Mouse (Mus musculus) embryonic facial prominence, embryonic 14.5 days (tissue): ENCODE data around the gene Ablim2. TPM values are rescaled to one million over a fixed set of nuclear protein-coding genes. Genes with fewer than 3 reads are reported as not detected.

ENCODE experiments used
- ATAC-seq: fragments of 200-750 bp; cut with Nextera tagmentation; 2 replicates; pipeline ENCODE4 v1.8.0; 2017; ENCODE audit warnings: low read depth, moderate number of reproducible peaks, moderate TSS enrichment
- DNase-seq: peaks from one replicate; pipeline ENCODE4 v3.0.0-alpha.2; 2015; ENCODE audit warnings: low spot score
- H3K27ac ChIP-seq: fragments of 300-500 bp; sonication (generic); replicated peaks from 2 replicates; pipeline ENCODE4 v1.5.1; 2014; ENCODE audit warnings: low read depth, mild to moderate bottlenecking, low read length, moderate library complexity
- H3K27me3 ChIP-seq: fragments of 300-500 bp; sonication (generic); replicated peaks from 2 replicates; pipeline ENCODE4 v1.6.1; 2014; ENCODE audit warnings: low read length; ENCODE audit not compliant: control insufficient read depth, insufficient read depth
- H3K36me3 ChIP-seq: fragments of 300-500 bp; sonication (generic); 2 replicates; pipeline ENCODE4 v1.6.1; 2014; ENCODE audit warnings: low read length, mixed read lengths; ENCODE audit not compliant: control insufficient read depth, insufficient read depth
- H3K4me1 ChIP-seq: fragments of 300-500 bp; sonication (generic); 2 replicates; pipeline ENCODE4 v1.6.1; 2014; ENCODE audit warnings: antibody characterized with exemption, low read length; ENCODE audit not compliant: control insufficient read depth, insufficient read depth
- H3K4me2 ChIP-seq: fragments of 300-500 bp; sonication (generic); 2 replicates; pipeline ENCODE4 v1.6.1; 2014; ENCODE audit warnings: low read depth, mild to moderate bottlenecking, low read length, moderate library complexity, mixed read lengths
- H3K4me3 ChIP-seq: fragments of 300-500 bp; sonication (generic); 2 replicates; pipeline ENCODE4 v1.5.1; 2014; ENCODE audit warnings: low read depth, mild to moderate bottlenecking, low read length
- H3K9ac ChIP-seq: fragments of 300-500 bp; sonication (generic); 2 replicates; pipeline ENCODE4 v1.6.1; 2014; ENCODE audit warnings: low read depth, mild to moderate bottlenecking, low read length, moderate library complexity, mixed read lengths
- H3K9me3 ChIP-seq: fragments of 300-500 bp; sonication (generic); 2 replicates; pipeline ENCODE4 v1.6.1; 2016; ENCODE audit warnings: low read length; ENCODE audit not compliant: control insufficient read depth
- WGBS: fragments of 180-500 bp; shearing (Covaris S2); extraction: QIAGEN DNeasy Blood & Tissue Kit; methylation state at CpG from one replicate; pipeline ENCODE4 v1.1.7; 2014; 5-methylcytosine and 5-hydroxymethylcytosine counted together
- polyA plus RNA-seq: library from polyadenylated mRNA; unstranded; fragments of >200 nt; fragmentation: Nextera tagmentation; extraction: Ambion mirVana; gene quantifications from 2 replicates; pipeline ENCODE4 v1.2.1, GENCODE M21; 2014

Gene Ablim2
- polyA plus RNA-seq, 1 experiment from 2014 or later = 5.4 TPM

DNA sequence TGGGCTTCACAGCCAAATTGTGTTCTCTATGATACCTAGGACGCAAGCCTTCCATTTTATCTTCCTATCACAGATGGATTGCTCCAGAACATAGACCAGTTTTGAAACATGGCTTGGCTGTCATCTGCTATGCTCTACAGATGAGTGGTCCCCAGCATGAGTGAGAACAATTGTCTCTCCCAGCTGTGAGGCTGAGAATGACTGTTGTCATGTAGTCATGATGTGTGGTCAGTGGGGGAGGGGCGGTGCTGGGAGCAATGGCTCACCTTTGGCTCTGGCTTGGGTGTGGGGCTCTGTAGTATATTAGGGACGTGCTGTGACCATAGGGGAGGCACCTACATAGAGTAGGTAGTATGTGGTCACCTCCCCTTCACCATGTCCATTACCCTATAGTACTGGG, 60.2 kb downstream of the Ablim2 start:
- ATAC-seq (no peak), DNase-seq (no peak)
- H3K9ac ChIP-seq = no peak overlapping the region
- 86% methylated on average over 3 of the region's 3 CpGs for WGBS
- H3K4me1 ChIP-seq = no peaks in the 10 kb centered on the region
- H3K4me3 ChIP-seq = no peak overlapping the region
- no peaks in the 10 kb centered on the region for H3K27me3 ChIP-seq
- no peaks in the 10 kb centered on the region for H3K9me3 ChIP-seq
- no peaks in the 10 kb centered on the region for H3K36me3 ChIP-seq
- no peak overlapping the region for H3K4me2 ChIP-seq
- H3K27ac ChIP-seq = no peak overlapping the region

DNA sequence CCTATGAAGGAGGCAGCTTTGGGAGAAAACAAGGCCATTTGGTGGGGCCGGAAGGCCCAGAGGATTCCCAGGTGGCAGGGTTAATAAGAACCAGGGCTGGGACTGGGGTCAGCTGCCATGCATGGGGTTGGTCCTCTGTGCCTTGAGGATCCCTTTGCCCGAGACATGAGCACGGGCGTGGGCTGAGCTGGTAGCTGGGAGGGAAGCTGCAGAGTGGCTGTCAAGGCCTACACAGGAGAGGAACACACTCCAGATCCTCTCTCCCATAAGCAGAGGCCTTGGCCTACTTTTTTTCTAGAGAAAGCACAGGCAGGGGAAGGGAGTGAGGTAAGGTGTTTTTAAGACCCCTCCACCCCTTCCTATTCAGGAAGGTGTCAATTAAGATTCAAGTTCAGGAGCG, 65.0 kb downstream of the Ablim2 start:
- Histone ChIP-seq H3K9ac (no peak overlapping the region), H3K4me2 (no peak overlapping the region), H3K4me1 (no peaks in the 10 kb centered on the region), H3K4me3 (no peak overlapping the region), H3K36me3 (no peaks in the 10 kb centered on the region), H3K27ac (no peak overlapping the region), H3K9me3 (no peaks in the 10 kb centered on the region), H3K27me3 (no peaks in the 10 kb centered on the region)
- DNase-seq = no peak
- ATAC-seq = no peak
- 84% methylated on average over 5 of the region's 5 CpGs for WGBS

DNA sequence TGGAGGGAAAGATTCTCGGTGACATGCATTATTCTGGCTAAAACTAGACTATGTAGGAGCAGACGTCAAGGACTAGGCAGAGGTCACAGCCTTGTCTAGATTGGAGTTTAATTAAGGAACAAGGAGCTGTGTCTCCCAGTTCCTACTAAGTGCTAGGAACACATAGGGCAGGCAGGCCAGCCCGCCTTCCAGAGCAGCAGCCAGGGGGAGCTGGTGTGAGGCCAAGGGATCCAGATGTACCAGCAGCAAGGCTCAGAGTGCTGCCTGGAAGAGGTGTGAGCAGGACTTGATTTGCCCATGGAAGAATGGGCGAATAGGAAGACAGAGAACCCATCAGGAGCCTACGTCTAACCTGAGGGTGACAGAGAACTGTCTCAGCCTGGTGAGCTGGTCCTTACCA, 68.8 kb downstream of the Ablim2 start:
- no peaks in the 10 kb centered on the region for H3K9me3 ChIP-seq
- DNase-seq = no peak
- H3K4me1 ChIP-seq = no peaks in the 10 kb centered on the region
- H3K36me3 ChIP-seq = no peaks in the 10 kb centered on the region
- WGBS = 66% methylated on average over 5 of the region's 5 CpGs
- no peak overlapping the region for H3K4me2 ChIP-seq
- no peak overlapping the region for H3K27ac ChIP-seq
- H3K9ac ChIP-seq = no peak overlapping the region
- no peak for ATAC-seq
- no peaks in the 10 kb centered on the region for H3K27me3 ChIP-seq
- no peak overlapping the region for H3K4me3 ChIP-seq

DNA sequence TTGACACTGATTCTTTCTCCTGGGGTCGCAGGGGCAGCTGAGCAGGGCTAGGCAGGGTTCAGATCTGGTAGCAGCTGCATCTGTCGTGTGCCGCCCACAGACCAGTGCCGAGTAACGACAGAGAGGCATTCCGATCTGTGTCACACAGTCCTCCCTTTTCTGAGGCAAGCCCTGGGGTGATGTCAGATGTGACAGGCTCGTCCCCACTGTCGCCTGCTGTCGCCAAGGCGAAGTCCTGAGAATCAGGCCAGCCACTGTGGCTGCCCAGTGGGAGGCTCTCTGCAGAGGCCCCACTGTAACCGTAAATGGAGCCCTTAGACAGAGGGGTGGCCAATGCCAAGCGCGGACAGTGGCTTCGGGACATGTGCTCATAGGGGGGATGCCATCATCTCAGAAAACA, 69.4 kb downstream of the Ablim2 start:
- Histone ChIP-seq H3K4me2 (no peak overlapping the region), H3K4me1 (no peaks in the 10 kb centered on the region), H3K36me3 (no peaks in the 10 kb centered on the region), H3K27ac (no peak overlapping the region), H3K4me3 (no peak overlapping the region), H3K9ac (no peak overlapping the region), H3K9me3 (no peaks in the 10 kb centered on the region), H3K27me3 (no peaks in the 10 kb centered on the region)
- ATAC-seq (peak; percentile 76; the same call in 1 of the 2 replicates), DNase-seq (peak; percentile 39)
- WGBS = 36% methylated on average over 14 of the region's 14 CpGs

DNA sequence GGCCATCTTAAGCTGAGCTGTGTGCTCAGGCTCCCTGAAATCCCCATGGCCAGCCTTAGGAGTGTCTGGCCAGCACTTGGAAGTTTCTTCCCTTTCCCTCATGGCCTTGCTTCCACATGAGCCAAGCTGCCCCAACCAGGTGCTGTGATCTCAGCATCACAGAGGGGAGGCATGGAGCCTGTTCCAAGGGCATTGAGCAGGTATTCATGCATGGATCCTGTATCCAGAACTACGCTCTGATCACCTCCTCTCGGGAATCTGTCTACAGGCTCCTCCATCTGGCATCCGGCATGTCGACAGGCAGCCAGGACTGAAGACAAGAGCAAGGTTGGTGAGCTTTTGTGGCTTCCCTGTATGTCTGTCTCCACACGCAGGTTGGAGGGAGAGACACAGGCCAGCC, 70.2 kb downstream of the Ablim2 start:
- 86% methylated on average over 5 of the region's 5 CpGs for WGBS

DNA sequence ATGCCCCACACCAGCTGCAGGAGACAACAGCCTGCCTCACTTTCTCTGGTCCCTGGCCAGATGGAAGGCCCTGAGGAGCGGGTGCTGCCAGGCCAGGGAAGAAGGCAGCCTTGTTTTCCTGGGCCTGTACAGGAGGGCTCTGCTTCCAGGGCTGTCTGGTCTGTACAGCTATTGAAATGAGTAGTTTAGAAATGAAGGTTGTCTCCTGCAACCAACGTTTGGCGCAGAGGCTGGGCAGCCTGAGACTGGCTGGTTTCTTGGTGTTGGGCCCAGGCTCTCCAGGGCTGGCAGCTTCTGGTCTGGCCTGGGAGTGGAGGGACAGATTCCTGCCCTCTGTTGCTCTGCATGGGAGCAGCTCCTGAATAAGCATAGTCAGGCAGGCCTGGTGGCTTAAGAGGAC, 72.4 kb downstream of the Ablim2 start:
- H3K27me3 ChIP-seq = no peaks in the 10 kb centered on the region
- no peaks in the 10 kb centered on the region for H3K9me3 ChIP-seq
- H3K4me1 ChIP-seq = no peaks in the 10 kb centered on the region
- H3K4me3 ChIP-seq = no peak overlapping the region
- no peak overlapping the region for H3K4me2 ChIP-seq
- DNase-seq = no peak
- ATAC-seq = no peak
- H3K9ac ChIP-seq = no peak overlapping the region
- no peaks in the 10 kb centered on the region for H3K36me3 ChIP-seq
- no peak overlapping the region for H3K27ac ChIP-seq
- WGBS = 79% methylated on average over 3 of the region's 3 CpGs

More for the DNA sequence above, 70.2 kb downstream of the Ablim2 start:
- no peak for DNase-seq
- H3K9ac ChIP-seq = no peak overlapping the region
- no peak for ATAC-seq
- no peak overlapping the region for H3K4me2 ChIP-seq
- H3K4me1 ChIP-seq = no peaks in the 10 kb centered on the region
- H3K27ac ChIP-seq = no peak overlapping the region
- no peak overlapping the region for H3K4me3 ChIP-seq
- no peaks in the 10 kb centered on the region for H3K27me3 ChIP-seq
- H3K36me3 ChIP-seq = no peaks in the 10 kb centered on the region
- no peaks in the 10 kb centered on the region for H3K9me3 ChIP-seq

DNA sequence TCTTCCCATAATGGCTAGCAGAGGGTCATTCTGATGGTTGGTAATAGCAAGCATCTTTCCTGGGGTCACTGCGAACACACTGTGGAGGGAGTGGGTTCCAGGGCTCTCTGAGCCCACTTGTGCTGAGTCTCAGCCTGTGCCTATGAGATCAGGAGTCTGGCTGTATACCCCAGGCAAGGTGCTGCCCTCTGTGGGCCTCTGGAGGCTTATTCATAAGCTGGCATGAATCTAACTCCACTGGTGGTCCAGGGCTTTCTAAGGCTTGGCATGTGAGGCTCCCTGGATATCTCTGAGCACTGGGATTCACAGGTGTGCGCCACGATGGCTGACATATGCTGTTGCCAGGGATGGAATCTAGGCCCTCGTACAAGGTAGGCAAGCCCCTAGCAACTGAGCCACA, 76.2 kb downstream of the Ablim2 start:
- no peak for DNase-seq
- no peaks in the 10 kb centered on the region for H3K27me3 ChIP-seq
- no peak overlapping the region for H3K4me3 ChIP-seq
- H3K9ac ChIP-seq = no peak overlapping the region
- no peak overlapping the region for H3K4me2 ChIP-seq
- H3K9me3 ChIP-seq = no peaks in the 10 kb centered on the region
- H3K4me1 ChIP-seq = no peaks in the 10 kb centered on the region
- no peak for ATAC-seq
- no peaks in the 10 kb centered on the region for H3K36me3 ChIP-seq
- H3K27ac ChIP-seq = no peak overlapping the region
- WGBS = 58% methylated on average over 4 of the region's 4 CpGs

DNA sequence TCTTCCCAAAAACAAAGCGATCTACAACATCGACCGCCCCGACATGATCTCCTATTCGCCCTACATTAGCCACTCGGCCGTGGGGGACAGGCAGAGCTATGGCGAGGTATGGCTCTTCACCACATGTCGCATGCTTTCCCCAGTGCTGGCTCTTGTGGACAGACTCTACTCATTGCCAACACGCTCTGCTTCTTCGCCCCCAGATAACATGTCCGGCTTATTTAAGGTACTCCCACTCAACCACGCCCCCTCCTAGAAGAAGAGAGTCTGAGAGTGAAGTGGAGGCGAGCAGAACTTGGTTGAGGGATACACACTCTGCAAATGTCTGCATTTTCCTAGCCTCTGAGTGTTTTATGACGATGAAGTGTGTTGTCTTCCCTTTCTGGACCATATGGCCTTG, 79.3 kb downstream of the Ablim2 start:
- H3K9me3 ChIP-seq = no peaks in the 10 kb centered on the region
- no peaks in the 10 kb centered on the region for H3K36me3 ChIP-seq
- ATAC-seq = no peak
- H3K9ac ChIP-seq = no peak overlapping the region
- H3K4me1 ChIP-seq = no peaks in the 10 kb centered on the region
- no peak for DNase-seq
- no peaks in the 10 kb centered on the region for H3K27me3 ChIP-seq
- 93% methylated on average over 15 of the region's 15 CpGs for WGBS
- no peak overlapping the region for H3K27ac ChIP-seq
- H3K4me3 ChIP-seq = no peak overlapping the region
- no peak overlapping the region for H3K4me2 ChIP-seq

DNA sequence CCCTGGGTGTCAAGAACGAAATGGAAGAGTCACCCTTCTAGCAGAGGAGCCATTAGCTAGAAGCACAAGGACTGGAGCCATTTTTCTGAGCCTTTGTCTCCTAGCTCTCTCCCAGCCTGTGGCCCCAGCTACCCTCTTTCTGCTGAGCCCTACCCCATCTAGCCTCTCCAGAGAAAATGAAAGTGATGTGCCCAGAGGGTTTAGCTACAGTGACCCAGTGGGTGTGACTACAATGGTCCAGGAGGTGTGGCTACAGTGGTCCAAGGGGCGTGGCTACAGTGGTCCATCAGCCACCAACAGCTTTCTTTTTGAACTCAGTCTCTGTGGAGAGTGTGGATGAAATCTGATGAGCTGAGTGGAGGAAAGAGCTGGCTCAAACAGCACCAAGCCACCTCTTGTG, 81.6 kb downstream of the Ablim2 start:
- H3K4me2 ChIP-seq = no peak overlapping the region
- no peak overlapping the region for H3K27ac ChIP-seq
- no peaks in the 10 kb centered on the region for H3K9me3 ChIP-seq
- no peak for DNase-seq
- WGBS = 50% methylated on average over 2 of the region's 2 CpGs
- no peak overlapping the region for H3K4me3 ChIP-seq
- no peak overlapping the region for H3K9ac ChIP-seq
- H3K27me3 ChIP-seq = no peaks in the 10 kb centered on the region
- no peaks in the 10 kb centered on the region for H3K4me1 ChIP-seq
- ATAC-seq = no peak
- H3K36me3 ChIP-seq = no peaks in the 10 kb centered on the region
